Mouse (Mus musculus) embryonic facial prominence, embryonic 12.5 days (tissue): ENCODE measurements around the gene Npepl1. TPM values are rescaled to one million over a fixed set of nuclear protein-coding genes. Genes with fewer than 3 reads are reported as not detected.
A peak's percentile ranks its signal among the peaks of the same experiment; 100 is the strongest.

Source experiments
- ATAC-seq: fragments of 200-750 bp; cut with Nextera tagmentation; 2 replicates; pipeline ENCODE4 v1.8.0; 2017; ENCODE audit not compliant: insufficient number of reproducible peaks, insufficient read depth, low FRiP score, low TSS enrichment
- H3K27ac ChIP-seq: fragments of 300-500 bp; sonication (generic); 2 replicates; pipeline ENCODE4 v1.5.1; 2016; ENCODE audit warnings: mild to moderate bottlenecking
- H3K27me3 ChIP-seq: fragments of 300-500 bp; sonication (generic); 2 replicates; pipeline ENCODE4 v1.6.1; 2016; ENCODE audit warnings: mild to moderate bottlenecking, moderate library complexity
- H3K36me3 ChIP-seq: fragments of 300-500 bp; sonication (generic); 2 replicates; pipeline ENCODE4 v1.6.1; 2016; ENCODE audit warnings: mild to moderate bottlenecking
- H3K4me1 ChIP-seq: fragments of 300-500 bp; sonication (generic); 2 replicates; pipeline ENCODE4 v1.6.1; 2016
- H3K4me2 ChIP-seq: fragments of 300-500 bp; sonication (generic); replicated peaks from 2 replicates; pipeline ENCODE4 v1.6.1; 2016; ENCODE audit warnings: mild to moderate bottlenecking, moderate library complexity
- H3K4me3 ChIP-seq: fragments of 300-500 bp; sonication (generic); 2 replicates; pipeline ENCODE4 v1.5.1; 2016; ENCODE audit warnings: mild to moderate bottlenecking
- H3K9ac ChIP-seq: fragments of 300-500 bp; sonication (generic); 2 replicates; pipeline ENCODE4 v1.6.1; 2016; ENCODE audit warnings: mild to moderate bottlenecking, moderate library complexity
- H3K9me3 ChIP-seq: fragments of 300-500 bp; sonication (generic); 2 replicates; pipeline ENCODE4 v1.6.1; 2016; ENCODE audit warnings: mild to moderate bottlenecking, moderate library complexity
- WGBS: fragments of 180-500 bp; shearing (Covaris S2); methylation state at CpG from one replicate; pipeline ENCODE4 v1.1.7; 2016; 5-methylcytosine and 5-hydroxymethylcytosine counted together
- polyA plus RNA-seq: library from polyadenylated mRNA; unstranded; fragments of >200 nt; fragmentation: Nextera tagmentation; extraction: Ambion mirVana; gene quantifications from 2 replicates; pipeline ENCODE4 v1.2.1, GENCODE M21; 2016

Npepl1 gene
- polyA plus RNA-seq, 1 experiment from 2014 or later, result 52.4 TPM

DNA sequence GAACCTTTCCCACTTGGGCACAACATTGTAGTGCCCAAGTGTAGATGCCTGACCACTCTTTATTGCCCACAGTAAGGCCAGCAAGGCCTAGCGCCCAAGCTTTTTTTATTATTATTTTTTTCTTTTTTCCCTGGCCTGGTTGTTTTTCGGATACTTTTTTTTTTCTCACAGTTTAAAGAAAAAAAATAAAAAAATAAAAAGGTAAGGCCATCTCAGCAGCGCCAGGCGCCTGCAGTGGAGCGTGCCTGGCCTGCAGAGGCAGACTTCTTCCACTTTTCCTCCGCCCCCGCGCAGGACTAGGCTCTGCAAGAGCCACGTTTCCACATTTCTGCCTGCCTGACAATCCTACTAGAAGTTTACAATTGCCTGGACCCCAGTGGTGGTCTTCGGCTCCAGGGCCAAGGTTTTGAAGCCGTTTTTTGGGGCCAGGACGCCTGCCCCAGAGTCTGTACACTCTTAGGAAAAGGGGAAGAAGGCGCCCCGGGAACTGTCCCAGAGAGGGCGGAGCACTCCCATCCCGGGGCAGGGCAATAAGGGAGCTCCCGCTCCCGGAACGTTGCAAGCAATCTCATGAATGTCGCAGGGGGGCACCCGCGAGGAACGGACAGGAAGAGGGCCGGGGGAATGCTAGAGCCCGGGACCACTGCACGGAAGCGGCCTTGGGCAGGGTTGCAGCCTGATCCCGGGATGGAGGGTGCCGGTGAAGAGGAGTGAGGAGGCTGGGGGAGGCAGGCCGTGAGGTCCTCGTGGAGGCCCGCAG is 34.3 kb upstream of the Npepl1 start, which contains the start of gene Stx16:
Gene Stx16 (plus strand): TSS at position 636 of the 760 bp plus-strand sequence.
- 1% methylated on average over 32 of the region's 32 CpGs for WGBS
- Histone ChIP-seq H3K27me3 (no peaks in the 10 kb centered on the region), H3K27ac (peak within 1 kb of the TSS; percentile 96), H3K9ac (peak within 1 kb of the TSS; percentile 86), H3K4me1 (peaks cover 23% of the 10 kb centered on the region), H3K4me2 (peak within 1 kb of the TSS; percentile 88), H3K4me3 (peak within 1 kb of the TSS; percentile 85), H3K36me3 (no peaks in the 10 kb centered on the region), H3K9me3 (no peaks in the 10 kb centered on the region)
- peak; percentile 89 for ATAC-seq

DNA sequence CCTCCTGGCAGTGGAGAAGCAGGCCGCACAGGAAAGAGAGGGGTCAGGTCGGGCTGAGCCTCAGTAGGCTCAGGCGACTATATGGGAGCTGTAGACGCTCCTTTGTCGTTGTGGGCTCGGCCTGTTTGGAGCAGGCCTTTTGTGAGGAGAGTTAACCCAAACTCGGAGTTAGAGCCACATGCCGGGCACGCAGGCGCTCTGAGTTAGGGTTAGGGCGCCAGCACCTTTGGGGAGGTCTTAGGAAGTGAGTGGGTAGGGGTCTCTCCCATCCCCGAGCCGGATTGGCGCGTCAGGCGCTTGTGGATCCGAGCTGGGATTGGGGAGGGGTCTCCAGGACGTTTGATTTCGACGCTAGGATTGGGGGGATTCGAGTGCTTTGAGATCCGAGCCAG is 33.7 kb upstream of the Npepl1 start:
- Histone ChIP-seq H3K9me3 (no peaks in the 10 kb centered on the region), H3K4me1 (peaks cover 23% of the 10 kb centered on the region), H3K4me2 (peak overlapping the region; percentile 88), H3K36me3 (no peaks in the 10 kb centered on the region), H3K27me3 (no peaks in the 10 kb centered on the region), H3K27ac (peak overlapping the region; percentile 96), H3K4me3 (peak overlapping the region; percentile 85), H3K9ac (peak overlapping the region; percentile 86)
- under 1% methylated on average over 22 of the region's 22 CpGs for WGBS
- no peak; the same call in 1 of the 2 replicates for ATAC-seq

GRCm38 (mm10) chr2:174077004-174077695 is 33.0 kb upstream of the Npepl1 start:
- no peaks in the 10 kb centered on the region for H3K36me3 ChIP-seq
- H3K4me2 ChIP-seq, result peak overlapping the region; percentile 88
- no peaks in the 10 kb centered on the region for H3K9me3 ChIP-seq
- no peak for ATAC-seq
- peak overlapping the region; percentile 96 for H3K27ac ChIP-seq
- peak overlapping the region; percentile 86 for H3K9ac ChIP-seq
- H3K4me3 ChIP-seq, result peak overlapping the region; percentile 85
- peaks cover 23% of the 10 kb centered on the region for H3K4me1 ChIP-seq
- no peaks in the 10 kb centered on the region for H3K27me3 ChIP-seq
- WGBS, result 0% methylated on average over 19 of the region's 19 CpGs

- peak overlapping the region; percentile 96; the same call in 1 of the 2 replicates for H3K27ac ChIP-seq
- 9% methylated on average over 11 of the region's 11 CpGs for WGBS
Measured at GRCm38 (mm10) chr2:174077776-174078338, 32.3 kb upstream of the Npepl1 start.

DNA sequence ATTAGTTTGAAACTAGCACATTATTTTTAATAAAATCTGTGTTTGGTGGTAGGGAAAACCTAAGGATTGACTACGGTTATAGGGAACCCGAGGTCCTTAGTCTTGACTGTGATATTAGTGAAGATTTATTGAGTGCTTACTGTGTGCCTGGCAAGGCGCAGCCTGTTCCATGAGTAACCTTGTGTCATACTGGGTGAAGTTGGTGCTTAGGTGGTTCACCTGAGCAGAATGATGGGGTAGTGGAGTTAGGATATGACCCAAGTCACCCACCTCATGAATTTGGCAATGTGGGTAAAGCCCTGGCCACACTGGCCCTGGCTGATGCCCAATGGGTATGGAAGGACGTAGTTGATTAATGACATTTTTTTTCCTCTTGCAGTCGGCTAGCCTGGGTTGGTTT is 28.3 kb upstream of the Npepl1 start:
- H3K4me3 ChIP-seq, result no peak overlapping the region
- H3K9ac ChIP-seq, result no peak overlapping the region
- H3K27ac ChIP-seq, result no peak overlapping the region
- H3K4me1 ChIP-seq, result peaks cover 15% of the 10 kb centered on the region; the same call in 1 of the 2 replicates
- WGBS, result 86% methylated on average over 5 of the region's 5 CpGs
- no peak for ATAC-seq
- H3K36me3 ChIP-seq, result no peaks in the 10 kb centered on the region
- no peak overlapping the region for H3K4me2 ChIP-seq
- no peaks in the 10 kb centered on the region for H3K9me3 ChIP-seq
- no peaks in the 10 kb centered on the region for H3K27me3 ChIP-seq

More at GRCm38 (mm10) chr2:174077776-174078338, 32.3 kb upstream of the Npepl1 start:
- Histone ChIP-seq H3K9me3 (no peaks in the 10 kb centered on the region), H3K27me3 (no peaks in the 10 kb centered on the region), H3K4me3 (peak overlapping the region; percentile 85), H3K36me3 (no peaks in the 10 kb centered on the region), H3K4me1 (peaks cover 23% of the 10 kb centered on the region), H3K9ac (peak overlapping the region; percentile 86), H3K4me2 (peak overlapping the region; percentile 88)
- no peak for ATAC-seq

- Histone ChIP-seq H3K4me3 (no peak overlapping the region), H3K27me3 (no peaks in the 10 kb centered on the region), H3K9ac (no peak overlapping the region), H3K36me3 (no peaks in the 10 kb centered on the region), H3K27ac (no peak overlapping the region), H3K4me1 (peaks cover 11% of the 10 kb centered on the region; the same call in 1 of the 2 replicates), H3K4me2 (no peak overlapping the region), H3K9me3 (no peaks in the 10 kb centered on the region)
- 71% methylated on average over 3 of the region's 3 CpGs for WGBS
- ATAC-seq, result no peak
Measured at GRCm38 (mm10) chr2:174082380-174082918, 27.7 kb upstream of the Npepl1 start.

DNA sequence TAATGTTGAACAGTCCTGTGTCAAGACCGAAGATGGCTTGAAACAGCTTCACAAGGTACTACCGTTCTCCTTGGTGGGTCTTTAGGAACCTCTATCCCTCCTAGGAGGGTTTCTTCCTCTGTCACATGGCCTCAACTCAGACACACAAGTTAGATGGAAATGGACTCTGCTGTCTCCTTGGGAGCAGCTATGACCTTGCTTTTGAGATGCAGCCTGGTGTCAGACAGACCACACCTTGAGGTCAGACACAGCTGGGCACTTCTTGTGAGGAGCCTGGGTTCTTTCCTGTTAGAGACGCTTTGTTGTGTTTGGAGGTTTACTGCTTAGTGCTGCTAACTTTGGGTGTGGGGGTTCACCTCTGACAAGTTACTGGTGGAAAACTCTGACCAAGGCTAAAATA is 15.1 kb upstream of the Npepl1 start:
- peaks cover 35% of the 10 kb centered on the region for H3K36me3 ChIP-seq
- no peak overlapping the region for H3K4me3 ChIP-seq
- no peak for ATAC-seq
- H3K27ac ChIP-seq, result no peak overlapping the region
- H3K27me3 ChIP-seq, result no peaks in the 10 kb centered on the region
- no peaks in the 10 kb centered on the region for H3K4me1 ChIP-seq
- no peak overlapping the region for H3K9ac ChIP-seq
- H3K4me2 ChIP-seq, result no peak overlapping the region
- H3K9me3 ChIP-seq, result no peaks in the 10 kb centered on the region
- 94% methylated on average over 3 of the region's 3 CpGs for WGBS

- Histone ChIP-seq H3K27me3 (no peaks in the 10 kb centered on the region), H3K4me2 (no peak overlapping the region), H3K4me3 (no peak overlapping the region), H3K9me3 (no peaks in the 10 kb centered on the region), H3K27ac (no peak overlapping the region), H3K36me3 (0 out of 2 replicates have a peak, but pooled peaks cover 5% of the 10 kb centered on the region), H3K4me1 (0 out of 2 replicates have a peak, but pooled peaks cover 3% of the 10 kb centered on the region), H3K9ac (0 out of 2 replicates have a peak overlapping the region, but pooled peaks have one; percentile 8)
- no peak for ATAC-seq
- 42% methylated on average over 7 of the region's 7 CpGs for WGBS
Measured at GRCm38 (mm10) chr2:174102399-174102798, 7.8 kb upstream of the Npepl1 start.

DNA sequence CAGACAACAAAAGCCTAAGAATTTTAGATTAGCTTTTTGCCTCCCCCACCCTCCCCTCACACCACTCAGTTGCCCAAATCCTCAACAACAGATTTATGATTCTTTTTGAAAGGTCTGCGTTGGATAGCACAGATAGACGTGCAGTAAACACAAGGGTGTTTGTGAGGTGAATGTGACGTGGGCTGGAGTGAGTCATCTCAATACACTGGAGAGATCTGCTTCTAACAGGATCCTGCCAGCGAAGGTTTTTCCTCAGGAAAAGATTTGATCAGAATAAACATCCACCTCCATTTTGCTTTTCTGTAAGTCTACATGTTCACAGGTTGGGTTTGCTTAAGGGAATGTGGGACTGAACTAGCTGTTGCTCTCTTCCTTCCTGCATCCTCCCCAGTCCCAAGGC is 6.6 kb upstream of the Npepl1 start:
- no peak overlapping the region for H3K27ac ChIP-seq
- H3K4me2 ChIP-seq, result no peak overlapping the region
- 0 out of 2 replicates have a peak, but pooled peaks cover 3% of the 10 kb centered on the region for H3K4me1 ChIP-seq
- H3K9ac ChIP-seq, result no peak overlapping the region
- H3K27me3 ChIP-seq, result no peaks in the 10 kb centered on the region
- no peak for ATAC-seq
- 0 out of 2 replicates have a peak, but pooled peaks cover 5% of the 10 kb centered on the region for H3K36me3 ChIP-seq
- H3K4me3 ChIP-seq, result no peak overlapping the region
- 93% methylated on average over 4 of the region's 4 CpGs for WGBS
- no peaks in the 10 kb centered on the region for H3K9me3 ChIP-seq

- Histone ChIP-seq H3K4me2 (no peak overlapping the region), H3K27me3 (no peaks in the 10 kb centered on the region), H3K4me3 (no peak overlapping the region), H3K9ac (no peak overlapping the region), H3K36me3 (no peaks in the 10 kb centered on the region), H3K27ac (no peak overlapping the region), H3K9me3 (no peaks in the 10 kb centered on the region), H3K4me1 (peaks cover 14% of the 10 kb centered on the region)
- WGBS, result 80% methylated on average over 3 of the region's 3 CpGs
- no peak for ATAC-seq
Measured at GRCm38 (mm10) chr2:174107375-174107774, 2.8 kb upstream of the Npepl1 start.

- WGBS, result 48% methylated on average over 33 of the region's 33 CpGs
- Histone ChIP-seq H3K27me3 (no peaks in the 10 kb centered on the region), H3K4me1 (peaks cover 11% of the 10 kb centered on the region), H3K9me3 (no peaks in the 10 kb centered on the region), H3K9ac (peak overlapping the region; percentile 86), H3K36me3 (peaks cover 25% of the 10 kb centered on the region; the same call in 1 of the 2 replicates), H3K4me2 (peak overlapping the region; percentile 91), H3K4me3 (peak overlapping the region; percentile 56), H3K27ac (peak overlapping the region; percentile 72)
- ATAC-seq, result peak; percentile 12; the same call in 1 of the 2 replicates
Measured at GRCm38 (mm10) chr2:174110783-174111549, 817 bp downstream of the Npepl1 start.
